Mouse (Mus musculus) heart, postnatal 14 days (tissue): ENCODE data around the gene Nub1. TPM values are rescaled to one million over a fixed set of nuclear protein-coding genes. Genes with fewer than 3 reads are reported as not detected.

Experiments used
- DNase-seq, 2 experiments: peaks; one replicate each; pipeline ENCODE4 v3.0.0; 2021 to 2022
- intact Hi-C: fragments of 180-260 bp; cut with DNase I; formaldehyde crosslinking; loops from one replicate; pipeline ENCODE4 v1.15.1; 2025
- long read RNA-seq, 2 experiments: library from polyadenylated mRNA; stranded (forward); transcript quantifications; one replicate each; pipeline ENCODE4 v2.0.0; 2021
- total RNA-seq, 2 experiments: library from RNA; stranded (reverse); gene quantifications; 2 replicates each; pipeline ENCODE4 v1.2.3; 2021

Nub1 gene
- total RNA-seq, result 10 to 100 TPM; 28.5 to 31.1 TPM
- long read RNA-seq, experiment 1, transcript Nub1-201 (15 exons, 3,269 nt), result major isoform, 33 of 64 reads
- long read RNA-seq, experiment 1, transcript Nub1-202 (15 exons, 3,546 nt), result minor isoform, 21 of 64 reads
- long read RNA-seq, experiment 1, partial matches to known transcripts, result 6 of 64 reads
- long read RNA-seq, experiment 1, other reads (novel, unspliced or antisense), result 3 of 64 reads
- long read RNA-seq, experiment 2, transcript Nub1-201 (15 exons, 3,269 nt), result major isoform, 30 of 59 reads
- long read RNA-seq, experiment 2, transcript Nub1-202 (15 exons, 3,546 nt), result minor isoform, 15 of 59 reads
- long read RNA-seq, experiment 2, partial matches to known transcripts, result 12 of 59 reads
- long read RNA-seq, experiment 2, other reads (novel, unspliced or antisense), result 2 of 59 reads

- DNase-seq, result peak; percentile 97 to 99
- intact Hi-C loops, result loop anchor here (2.0 kb wide), 1 partner anchor 65 kb away; no protein-coding TSS in a partner anchor
These were observed at the start of gene Nub1 for GRCm38 (mm10) chr5:24685366-24686093. Gene Nub1, plus strand, starts transcription at chr5:24685532.

GRCm38 (mm10) chr5:24636987-24637386 is 48.3 kb upstream of the Nub1 start:
- intact Hi-C loops, result no loop called here
- DNase-seq, result no peak

- DNase-seq, result no peak
- intact Hi-C loops, result no loop called here
These were observed 47.2 kb upstream of the Nub1 start for GRCm38 (mm10) chr5:24638131-24638530.

- no peak for DNase-seq
- intact Hi-C loops, result no loop called here
These were observed 46.3 kb upstream of the Nub1 start for GRCm38 (mm10) chr5:24639081-24639480.

DNA sequence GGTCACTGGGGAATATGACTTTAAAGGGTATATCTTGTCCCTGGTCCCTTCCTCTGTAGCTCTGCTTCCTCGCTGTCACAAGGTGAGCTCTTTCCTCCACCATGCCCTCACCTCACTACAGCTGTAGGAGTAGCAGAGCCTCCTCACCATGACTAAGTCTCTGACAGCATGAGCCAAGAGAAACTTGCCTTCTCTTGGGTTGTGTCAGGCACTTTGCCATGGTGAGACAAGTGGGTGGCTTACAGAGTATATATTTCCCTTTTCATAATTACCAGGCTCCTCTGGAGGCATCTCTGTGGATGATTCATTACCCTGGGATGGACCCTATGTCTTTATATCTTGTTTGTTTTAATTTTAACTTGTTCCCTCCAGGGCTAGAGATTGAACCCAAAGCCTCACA is 39.9 kb upstream of the Nub1 start:
- no peak for DNase-seq
- intact Hi-C loops, result no loop called here

DNA sequence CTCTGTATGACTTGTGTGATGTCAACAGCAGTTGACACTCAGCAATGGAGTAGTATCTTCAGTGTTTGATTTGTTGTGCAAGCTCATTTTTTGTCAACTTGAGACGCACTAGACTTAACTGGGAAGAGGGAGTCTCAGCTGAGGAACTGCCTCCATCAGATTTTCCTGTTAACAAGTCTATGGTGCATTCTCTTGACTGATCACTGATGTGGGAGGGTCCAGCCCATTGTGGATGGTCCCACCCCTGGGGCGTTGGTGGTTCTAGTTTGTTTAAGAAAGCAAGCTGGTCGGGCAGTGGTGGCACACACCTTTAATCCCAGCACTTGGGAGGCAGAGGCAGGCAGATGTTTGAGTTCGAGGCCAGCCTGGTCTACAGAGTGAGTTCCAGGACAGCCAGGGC is 36.1 kb upstream of the Nub1 start:
- intact Hi-C loops, result no loop called here
- DNase-seq, result no peak

- DNase-seq, result no peak
- intact Hi-C loops, result loop anchor here (2.0 to 10.0 kb wide), 3 partner anchors 51 to 165 kb away; no protein-coding TSS in a partner anchor
These were observed 35.6 kb upstream of the Nub1 start for GRCm38 (mm10) chr5:24649701-24650100.

DNA sequence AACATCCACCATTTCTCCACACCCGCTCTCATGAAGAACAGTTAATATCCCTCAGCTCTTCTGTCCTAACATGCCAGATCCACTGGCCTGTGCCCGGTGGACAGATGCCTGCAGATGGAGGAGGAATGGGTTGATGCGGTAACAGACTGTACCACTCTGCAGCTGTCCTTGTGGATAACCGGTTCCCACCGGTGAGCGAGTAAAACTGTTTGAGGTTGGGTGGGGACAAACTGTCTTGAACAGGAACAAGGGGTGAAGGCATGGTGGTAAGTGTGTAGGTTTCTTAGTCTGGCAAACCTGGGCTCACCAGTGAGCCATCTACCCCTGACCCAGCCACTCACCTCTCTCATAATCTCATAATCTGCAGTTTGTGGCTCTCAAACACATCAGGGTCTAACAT is 34.0 kb upstream of the Nub1 start:
- intact Hi-C loops, result loop anchor here (2.0 to 10.0 kb wide), 3 partner anchors 53 to 167 kb away; no protein-coding TSS in a partner anchor
- DNase-seq, result no peak

DNA sequence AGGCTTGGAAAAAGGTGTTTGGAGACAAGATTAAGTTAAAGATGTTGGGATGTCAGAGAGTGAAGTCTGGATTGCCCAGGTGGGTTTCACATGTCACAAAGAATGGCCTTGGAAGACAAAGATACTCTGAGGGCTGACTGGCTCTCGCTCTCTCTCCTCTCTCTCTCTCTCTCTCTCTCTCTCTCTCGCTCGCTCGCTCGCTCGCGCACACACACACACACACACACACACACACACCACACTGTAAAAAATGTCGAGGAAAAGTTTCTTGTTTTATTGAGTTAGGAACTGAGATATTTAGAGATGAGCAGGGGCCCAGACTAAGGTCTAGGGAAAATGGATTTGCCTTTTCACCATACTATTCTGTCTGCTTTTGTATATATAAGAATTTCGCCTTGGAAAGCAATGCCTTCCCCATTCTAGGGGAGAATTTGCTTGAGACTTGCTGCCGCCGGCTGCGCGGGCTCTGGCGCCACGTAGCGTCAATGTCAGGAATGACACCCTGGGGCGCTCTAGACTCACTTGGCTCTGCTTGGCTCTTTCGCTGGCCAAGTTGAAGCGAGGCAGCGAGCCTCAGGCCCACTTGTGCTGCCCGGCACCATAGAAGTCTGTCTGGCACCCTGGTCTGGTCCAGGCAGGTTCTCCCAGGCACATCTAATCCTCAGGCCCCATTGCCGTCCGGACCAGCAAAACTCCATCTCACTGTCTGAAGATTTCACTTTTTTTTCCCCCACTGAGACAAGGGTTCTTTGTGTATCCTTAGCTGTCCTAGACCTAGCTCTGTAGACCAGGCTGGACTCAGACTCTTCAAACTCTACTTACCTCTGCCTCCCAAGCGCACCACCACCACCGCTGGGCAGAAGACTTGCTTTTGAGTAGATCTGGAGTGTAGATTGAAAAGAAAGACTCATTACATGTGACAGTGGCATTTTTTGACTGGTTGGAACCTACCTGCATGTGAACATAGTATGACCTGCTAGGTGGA is 33.3 kb upstream of the Nub1 start:
- intact Hi-C loops, result loop anchor here (2.0 to 10.0 kb wide), 4 partner anchors 53 to 167 kb away; no protein-coding TSS in a partner anchor
- DNase-seq, result peak; percentile 89 to 93

DNA sequence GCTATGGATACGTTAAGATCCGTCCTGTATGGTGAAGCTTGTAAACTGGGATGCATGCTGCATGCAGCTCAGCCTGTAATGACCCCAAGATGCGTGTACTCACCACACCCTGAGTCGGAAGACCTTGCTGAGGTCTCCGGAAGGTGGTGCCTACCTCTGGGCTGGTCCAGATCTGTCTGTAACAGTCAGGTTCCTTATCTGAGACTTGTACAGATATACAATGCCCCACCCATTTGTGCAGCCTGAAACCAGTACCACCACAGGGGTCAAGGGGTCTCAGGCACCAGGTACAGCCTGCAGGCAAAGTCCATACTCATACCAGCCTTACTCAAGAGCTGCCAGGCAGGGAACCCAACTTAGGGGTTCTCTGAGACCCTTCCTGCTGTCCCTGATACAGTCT is 32.6 kb upstream of the Nub1 start:
- no peak for DNase-seq
- intact Hi-C loops, result loop anchor here (2.0 to 10.0 kb wide), 3 partner anchors 120 to 168 kb away; no protein-coding TSS in a partner anchor

- DNase-seq, result no peak
- intact Hi-C loops, result loop anchor here (5.0 to 10.0 kb wide), 2 partner anchors 122 to 170 kb away; no protein-coding TSS in a partner anchor
These were observed 30.8 kb upstream of the Nub1 start for GRCm38 (mm10) chr5:24654491-24654890.

DNA sequence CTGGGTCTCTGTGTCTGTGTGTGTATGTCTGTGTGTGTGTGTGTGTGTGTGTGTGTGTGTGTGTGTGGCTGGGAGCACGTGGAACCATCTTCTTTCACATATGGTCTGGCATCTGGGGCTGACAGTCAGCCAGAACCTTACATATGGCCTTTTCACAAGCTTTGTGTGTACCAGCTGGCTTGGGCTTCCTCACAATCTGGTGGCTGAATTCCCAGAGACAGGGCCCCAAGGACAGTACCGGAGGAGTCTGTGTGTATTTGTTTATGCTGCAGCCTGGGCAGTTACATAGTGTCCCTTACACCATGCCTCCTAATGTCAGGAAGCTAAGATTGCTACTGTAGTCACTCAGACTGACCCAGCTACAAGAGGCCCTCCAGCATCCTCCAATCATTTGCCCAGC is 28.2 kb upstream of the Nub1 start:
- intact Hi-C loops, result loop anchor here (10.0 kb wide), 1 partner anchor 172 kb away; no protein-coding TSS in a partner anchor
- DNase-seq, result no peak

DNA sequence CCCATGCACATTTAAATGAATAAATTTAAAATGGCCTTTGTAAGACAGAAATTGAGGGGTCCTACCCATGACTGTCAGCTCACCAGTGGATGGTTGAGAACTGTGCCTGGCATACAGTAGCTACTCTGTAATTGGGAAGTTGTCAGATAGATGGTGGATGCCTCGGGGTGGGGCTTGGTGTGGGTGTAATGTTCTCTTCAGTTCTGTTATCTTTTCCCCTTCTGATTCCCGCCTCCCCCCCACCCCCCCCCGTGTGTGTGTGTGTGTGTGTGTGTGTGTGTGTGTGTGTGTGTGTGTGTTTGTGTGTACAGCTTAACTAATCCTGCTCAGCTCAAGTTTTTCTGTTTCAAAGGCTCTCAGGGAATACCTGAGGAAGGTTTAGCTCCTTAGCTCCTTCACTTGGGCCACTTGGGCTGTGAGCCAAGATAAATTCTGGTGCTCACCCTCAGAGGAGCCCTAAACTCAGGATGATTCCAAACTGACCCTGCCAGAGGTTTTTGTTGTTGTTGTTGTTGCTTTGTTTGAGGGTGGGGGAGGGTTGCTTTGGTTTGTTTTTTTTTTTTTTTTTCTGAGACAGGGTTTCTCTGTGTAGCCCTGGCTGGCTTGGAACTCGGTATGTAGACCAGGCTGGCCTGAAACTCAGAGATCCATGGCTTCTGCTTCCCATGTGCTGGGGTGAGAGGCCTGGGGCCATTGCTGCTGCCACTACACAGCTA is 25.5 kb upstream of the Nub1 start:
- DNase-seq, result no peak
- intact Hi-C loops, result loop anchor here (10.0 kb wide), 1 partner anchor 175 kb away; no protein-coding TSS in a partner anchor

- DNase-seq, result no peak
- intact Hi-C loops, result no loop called here
These were observed 23.9 kb upstream of the Nub1 start for GRCm38 (mm10) chr5:24661457-24661856.

DNA sequence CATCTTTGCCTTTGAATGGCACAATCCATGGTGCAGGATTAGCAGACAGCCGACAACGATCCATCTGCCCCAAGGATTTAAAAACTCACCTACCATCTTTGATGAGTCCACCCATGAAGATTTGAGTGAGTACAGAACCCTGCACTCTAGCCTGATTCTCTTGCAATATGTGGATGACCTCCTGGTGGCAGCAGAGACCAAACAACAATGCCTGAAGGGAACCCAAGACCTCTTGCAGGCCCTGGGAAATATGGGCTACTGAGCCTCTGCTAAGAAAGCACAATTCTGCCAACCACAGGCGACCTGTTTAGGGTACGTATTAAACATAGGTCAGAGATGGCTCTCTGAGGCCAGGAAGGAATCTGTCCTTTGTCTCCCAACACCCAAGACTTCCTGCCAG is 11.1 kb upstream of the Nub1 start:
- intact Hi-C loops, result loop anchor here (1.0 to 2.0 kb wide), 3 partner anchors 77 to 337 kb away; no protein-coding TSS in a partner anchor
- DNase-seq, result peak; percentile 84 to 90

- intact Hi-C loops, result no loop called here
- DNase-seq, result no peak
These were observed 3.9 kb upstream of the Nub1 start for GRCm38 (mm10) chr5:24681436-24681835.

- intact Hi-C loops, result no loop called here
- peak; percentile 17 to 41 for DNase-seq
These were observed 560 bp upstream of the Nub1 start for GRCm38 (mm10) chr5:24684578-24685365.

- intact Hi-C loops, result loop anchor here (2.0 kb wide), 1 partner anchor 65 kb away; no protein-coding TSS in a partner anchor
These were observed 844 bp downstream of the Nub1 start for GRCm38 (mm10) chr5:24686176-24686575.

More at GRCm38 (mm10) chr5:24686176-24686575, 844 bp downstream of the Nub1 start:
- peak in 1 of 2 experiments; percentile 17 for DNase-seq
